Mouse (Mus musculus): ENCODE data around the gene Msantd2.

GRCm38 (mm10) chr9:37569231-37569835 is 80.2 kb downstream of the Msantd2 start:
- TF ChIP-seq CTCF (IDR thresholded peaks at IDR 0.05; ENCODE audit: control insufficient read depth, insufficient read depth, insufficient replicate concordance, low read depth, low read length) (no peak), POLR2A (IDR thresholded peaks at IDR 0.05; ENCODE audit: control insufficient read depth, low read depth, low read length) (no peak)

Data from testis, adult 2 months (tissue).